Mouse (Mus musculus) heart, embryonic 13.5 days (tissue): ENCODE measurements at regions not wholly inside any gene's neighbourhood (a gene's known extent, or its start where the extent isn't known, plus 50 kb on each side); places are given as distances from the start of the nearest gene placed in this dataset.
A peak's percentile ranks its signal among the peaks of the same experiment; 100 is the strongest.

ENCODE experiments used
- ATAC-seq: fragments of 200-750 bp; cut with Nextera tagmentation; 2 replicates; pipeline ENCODE4 v1.8.0; 2017; ENCODE audit warnings: moderate TSS enrichment; ENCODE audit not compliant: insufficient number of reproducible peaks, low FRiP score, low TSS enrichment; ENCODE audit errors: extremely low read depth
- H3K27ac ChIP-seq: fragments of 300-500 bp; sonication (generic); replicated peaks from 2 replicates; pipeline ENCODE4 v1.5.1; 2015; ENCODE audit warnings: moderate library complexity, mild to moderate bottlenecking, inconsistent platforms
- H3K27me3 ChIP-seq: fragments of 300-500 bp; sonication (generic); replicated peaks from 2 replicates; pipeline ENCODE4 v1.6.1; 2015; ENCODE audit warnings: mild to moderate bottlenecking, inconsistent platforms
- H3K36me3 ChIP-seq: fragments of 300-500 bp; sonication (generic); 2 replicates; pipeline ENCODE4 v1.6.1; 2015; ENCODE audit warnings: mild to moderate bottlenecking, inconsistent platforms
- H3K4me1 ChIP-seq: fragments of 300-500 bp; sonication (generic); 2 replicates; pipeline ENCODE4 v1.6.1; 2015; ENCODE audit warnings: inconsistent platforms
- H3K4me2 ChIP-seq: fragments of 300-500 bp; sonication (generic); 2 replicates; pipeline ENCODE4 v1.6.1; 2015; ENCODE audit warnings: inconsistent platforms, mild to moderate bottlenecking, moderate library complexity
- H3K4me3 ChIP-seq: fragments of 300-500 bp; sonication (generic); 2 replicates; pipeline ENCODE4 v1.5.1; 2015; ENCODE audit warnings: moderate library complexity, mild to moderate bottlenecking, inconsistent platforms
- H3K9ac ChIP-seq: fragments of 300-500 bp; sonication (generic); 2 replicates; pipeline ENCODE4 v1.6.1; 2015; ENCODE audit warnings: inconsistent platforms, mild to moderate bottlenecking, moderate library complexity
- H3K9me3 ChIP-seq: fragments of 300-500 bp; sonication (generic); 2 replicates; pipeline ENCODE4 v1.6.1; 2016; ENCODE audit warnings: inconsistent platforms
- WGBS: fragments of 180-500 bp; shearing (Covaris S2); methylation state at CpG from one replicate; pipeline ENCODE4 v1.1.7; 2015; ENCODE audit warnings: mixed read lengths; 5-methylcytosine and 5-hydroxymethylcytosine counted together

DNA sequence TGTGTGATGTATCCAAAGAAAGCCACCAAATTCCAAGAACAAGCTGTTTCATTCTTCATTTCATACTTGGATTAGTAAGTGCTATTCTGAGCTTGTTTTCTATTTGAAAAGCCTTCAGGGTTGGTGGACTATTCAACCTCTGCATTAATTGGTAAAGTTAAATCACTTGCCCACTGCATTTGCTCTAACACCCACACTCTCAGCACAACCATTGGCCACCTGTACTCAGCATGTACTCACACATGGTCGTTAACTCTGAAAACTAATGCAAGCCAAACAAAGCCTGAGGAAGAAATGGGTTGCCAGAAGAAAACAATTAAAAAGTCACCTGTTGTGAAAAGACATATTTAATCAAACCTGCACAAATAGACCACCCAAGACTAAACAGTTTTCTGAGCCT is 267.5 kb downstream of the Trim52 start:
- Histone ChIP-seq H3K36me3 (no peaks in the 10 kb centered on the region), H3K27me3 (no peaks in the 10 kb centered on the region), H3K4me1 (no peaks in the 10 kb centered on the region), H3K9me3 (no peaks in the 10 kb centered on the region), H3K4me3 (no peak overlapping the region), H3K27ac (no peak overlapping the region), H3K9ac (no peak overlapping the region), H3K4me2 (no peak overlapping the region)
- 67% methylated on average over 1 of the region's 1 CpGs for WGBS
- ATAC-seq: no peak

DNA sequence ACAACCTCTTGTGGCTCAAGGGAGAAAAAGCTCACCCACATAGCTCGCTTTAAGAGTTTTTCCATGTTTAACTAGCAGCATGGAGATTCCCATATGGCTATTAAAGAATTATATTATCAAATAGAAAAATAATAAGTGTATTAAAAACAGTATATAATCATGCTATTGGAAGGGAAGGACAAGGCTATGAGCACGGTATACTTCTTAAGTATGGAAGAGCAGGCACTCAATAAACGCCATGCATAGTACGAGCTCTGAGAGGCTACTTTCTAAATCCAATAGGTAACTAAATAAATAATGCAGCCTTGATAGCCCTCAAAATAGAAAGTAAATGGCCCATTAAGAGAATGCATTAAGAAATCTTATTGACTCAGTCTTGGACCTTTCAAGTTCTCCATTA is 273.6 kb downstream of the Trim52 start:
- Histone ChIP-seq H3K9me3 (no peaks in the 10 kb centered on the region), H3K4me3 (no peak overlapping the region), H3K36me3 (no peaks in the 10 kb centered on the region), H3K9ac (no peak overlapping the region), H3K27ac (no peak overlapping the region), H3K4me2 (no peak overlapping the region), H3K4me1 (no peaks in the 10 kb centered on the region), H3K27me3 (no peaks in the 10 kb centered on the region)
- WGBS: 84% methylated on average over 4 of the region's 4 CpGs
- no peak for ATAC-seq

DNA sequence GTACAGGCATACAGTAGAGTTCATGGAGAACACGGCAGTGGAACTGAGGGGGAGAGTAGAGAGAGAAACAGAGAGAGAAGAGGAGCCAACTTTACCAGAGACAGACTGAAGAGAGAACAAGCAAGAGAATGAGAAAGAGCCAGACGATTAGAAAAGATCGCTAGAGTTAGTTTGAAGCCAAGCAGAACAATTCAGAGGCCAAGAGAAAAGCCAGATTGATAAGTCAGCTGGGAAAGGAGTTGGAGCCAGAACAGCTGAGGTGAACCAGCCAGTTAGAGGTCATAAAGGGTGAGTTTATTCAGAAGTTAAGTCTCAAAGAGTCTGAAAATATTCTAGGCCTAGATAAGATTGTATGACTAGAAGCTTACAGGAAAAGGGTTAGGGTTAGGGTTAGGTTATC is 281.7 kb downstream of the Trim52 start:
- Histone ChIP-seq H3K36me3 (no peaks in the 10 kb centered on the region), H3K9ac (no peak overlapping the region), H3K4me1 (0 out of 2 replicates have a peak, but pooled peaks cover 5% of the 10 kb centered on the region), H3K4me3 (no peak overlapping the region), H3K27ac (peak overlapping the region; percentile 20; the same call in 1 of the 2 replicates), H3K4me2 (no peak overlapping the region), H3K27me3 (no peaks in the 10 kb centered on the region), H3K9me3 (peaks cover 8% of the 10 kb centered on the region; the same call in 1 of the 2 replicates)
- WGBS: 51% methylated on average over 3 of the region's 3 CpGs
- no peak for ATAC-seq

DNA sequence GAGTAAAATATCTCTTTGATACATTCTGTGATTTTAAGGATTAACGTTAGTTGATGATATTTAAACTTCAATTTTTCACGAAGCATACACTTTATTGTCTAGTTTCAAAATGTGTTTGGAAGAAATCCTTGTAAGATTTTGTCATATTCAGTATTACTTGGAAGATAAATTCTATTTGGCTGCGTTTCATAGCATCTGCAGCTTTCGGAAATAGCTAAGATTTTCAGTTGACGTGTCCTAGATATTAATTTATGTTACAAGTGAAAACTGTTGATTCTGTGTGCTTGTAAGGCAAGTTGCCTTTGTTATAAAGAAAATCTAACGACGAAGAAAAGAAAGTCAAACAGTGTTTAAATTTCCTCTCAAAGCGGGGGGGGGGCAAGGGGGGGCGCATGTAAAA is 284.5 kb downstream of the Trim52 start:
- peaks cover 8% of the 10 kb centered on the region; the same call in 1 of the 2 replicates for H3K9me3 ChIP-seq
- no peak overlapping the region for H3K9ac ChIP-seq
- no peak overlapping the region for H3K4me2 ChIP-seq
- no peaks in the 10 kb centered on the region for H3K27me3 ChIP-seq
- no peak overlapping the region for H3K27ac ChIP-seq
- H3K4me3 ChIP-seq: no peak overlapping the region
- 70% methylated on average over 9 of the region's 9 CpGs for WGBS
- H3K4me1 ChIP-seq: 0 out of 2 replicates have a peak, but pooled peaks cover 5% of the 10 kb centered on the region
- ATAC-seq: no peak
- H3K36me3 ChIP-seq: no peaks in the 10 kb centered on the region

DNA sequence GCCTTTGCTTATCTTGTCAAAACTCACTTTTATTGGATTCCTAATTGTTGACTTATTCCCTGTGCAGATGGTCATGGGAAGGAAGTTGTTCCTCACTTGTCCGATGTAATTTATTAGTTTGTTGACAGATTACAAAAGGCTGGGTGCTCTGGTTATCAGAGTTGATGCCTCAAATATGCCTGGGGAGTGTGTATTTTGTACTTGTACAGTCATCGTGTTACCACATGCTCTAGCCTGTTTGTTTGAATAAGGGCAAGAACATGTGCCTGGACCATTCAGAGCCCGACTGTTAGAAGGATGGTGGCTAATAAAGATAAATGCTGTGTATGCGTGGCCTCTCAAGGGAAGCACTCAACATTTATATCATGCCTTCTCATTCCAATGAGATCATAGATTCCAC is 288.0 kb downstream of the Trim52 start:
- no peaks in the 10 kb centered on the region for H3K4me1 ChIP-seq
- H3K36me3 ChIP-seq: no peaks in the 10 kb centered on the region
- ATAC-seq: no peak
- no peaks in the 10 kb centered on the region for H3K27me3 ChIP-seq
- H3K9me3 ChIP-seq: no peaks in the 10 kb centered on the region
- no peak overlapping the region for H3K27ac ChIP-seq
- WGBS: 43% methylated on average over 4 of the region's 4 CpGs
- no peak overlapping the region for H3K4me2 ChIP-seq
- no peak overlapping the region for H3K9ac ChIP-seq
- H3K4me3 ChIP-seq: no peak overlapping the region

DNA sequence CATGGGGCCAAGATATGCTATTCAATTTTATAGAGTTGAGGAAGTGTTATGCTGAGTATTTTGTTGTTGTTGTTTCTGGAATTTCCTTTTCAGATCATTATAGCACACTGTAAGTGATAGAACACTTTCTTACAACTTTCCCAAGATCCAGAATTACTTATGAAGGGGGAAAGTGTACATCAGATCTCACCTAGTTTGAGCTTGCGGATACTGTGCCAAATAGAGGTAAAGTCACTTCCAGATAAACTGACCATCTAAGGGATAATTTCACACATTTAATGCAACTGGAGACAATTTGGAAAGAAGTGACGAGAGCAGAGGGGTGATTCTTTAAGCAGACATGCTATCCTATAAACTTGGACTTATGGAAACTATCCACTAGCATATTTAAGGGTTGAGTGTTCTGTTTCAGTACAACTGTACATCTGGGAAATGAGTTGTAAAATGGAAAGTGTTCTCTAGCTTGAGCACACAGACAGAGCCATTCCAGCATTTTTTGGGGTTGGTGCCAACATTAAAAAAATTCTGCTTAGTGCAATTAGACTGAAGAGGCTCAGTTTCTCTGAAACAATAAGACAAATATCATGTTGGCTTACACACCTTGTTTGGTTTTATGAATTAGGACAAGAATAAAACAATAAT is 307.0 kb downstream of the Trim52 start:
- Histone ChIP-seq H3K4me1 (no peaks in the 10 kb centered on the region), H3K27ac (no peak overlapping the region), H3K36me3 (no peaks in the 10 kb centered on the region), H3K9me3 (no peaks in the 10 kb centered on the region), H3K9ac (no peak overlapping the region), H3K4me2 (no peak overlapping the region), H3K27me3 (no peaks in the 10 kb centered on the region), H3K4me3 (no peak overlapping the region)
- ATAC-seq: no peak
- 68% methylated on average over 2 of the region's 2 CpGs for WGBS

DNA sequence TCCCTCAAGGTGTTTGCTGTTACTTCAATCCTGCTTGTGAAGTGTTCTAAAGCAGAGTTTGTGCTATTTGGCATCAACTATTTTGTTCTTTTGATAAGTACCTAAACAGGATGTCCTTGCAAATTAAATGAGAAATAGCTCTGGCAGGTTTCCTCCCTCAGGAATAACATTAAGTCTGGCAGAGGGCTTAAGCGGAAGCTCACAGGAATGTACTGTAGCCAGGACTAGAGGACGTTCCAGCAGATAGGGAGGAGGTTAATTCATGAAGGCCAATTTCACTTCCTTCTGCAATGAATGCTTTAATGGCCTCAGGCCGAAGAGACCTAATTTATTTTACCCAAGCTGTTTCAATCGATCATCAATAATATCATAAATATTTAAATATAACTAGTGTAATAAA is 318.7 kb downstream of the Trim52 start:
- Histone ChIP-seq H3K9me3 (no peaks in the 10 kb centered on the region), H3K4me1 (no peaks in the 10 kb centered on the region), H3K4me3 (no peak overlapping the region), H3K4me2 (no peak overlapping the region), H3K9ac (no peak overlapping the region), H3K36me3 (no peaks in the 10 kb centered on the region), H3K27me3 (no peaks in the 10 kb centered on the region), H3K27ac (no peak overlapping the region)
- no peak for ATAC-seq
- WGBS: 49% methylated on average over 4 of the region's 4 CpGs

DNA sequence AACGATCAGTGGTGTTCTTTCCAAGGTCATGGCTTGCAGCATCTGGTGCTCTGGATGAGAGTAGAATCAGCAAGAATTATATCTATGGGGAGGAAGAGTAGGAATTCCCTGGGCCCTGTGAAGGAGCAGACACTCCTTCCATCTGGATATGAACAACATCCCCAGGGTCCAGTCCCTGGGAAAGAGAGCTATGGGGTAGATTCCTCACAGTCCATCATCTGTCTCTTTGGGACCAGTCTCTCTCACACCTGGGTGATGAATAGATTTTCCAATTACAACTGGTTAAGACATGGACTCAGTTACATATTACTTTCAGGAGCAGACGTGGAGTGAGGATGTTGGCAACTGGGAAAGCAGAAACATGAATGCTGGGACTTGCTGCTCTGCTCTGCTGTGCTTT is 322.6 kb downstream of the Trim52 start:
- Histone ChIP-seq H3K27me3 (no peaks in the 10 kb centered on the region), H3K4me1 (no peaks in the 10 kb centered on the region), H3K27ac (no peak overlapping the region), H3K36me3 (no peaks in the 10 kb centered on the region), H3K9ac (no peak overlapping the region), H3K9me3 (no peaks in the 10 kb centered on the region), H3K4me3 (no peak overlapping the region), H3K4me2 (no peak overlapping the region)
- ATAC-seq: no peak
- 66% methylated on average over 2 of the region's 2 CpGs for WGBS

DNA sequence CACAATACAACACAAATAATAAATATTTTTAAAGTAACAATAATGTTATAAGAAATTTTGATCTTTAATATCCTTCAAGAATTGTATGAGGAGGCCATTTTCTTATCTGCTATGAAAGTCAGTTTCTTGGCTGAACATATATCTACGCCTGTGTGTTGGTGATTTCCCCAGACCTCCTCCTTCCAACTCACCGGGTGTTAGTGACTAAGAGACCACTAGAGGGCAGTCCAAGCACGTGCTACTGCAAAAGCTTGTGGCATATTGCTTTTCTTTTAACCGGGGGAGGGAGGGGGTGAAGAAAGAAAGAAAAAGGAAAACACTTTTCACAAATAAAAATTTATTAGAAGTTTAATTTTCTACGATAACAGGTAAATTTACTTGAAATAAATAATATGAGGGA is 333.3 kb downstream of the Trim52 start:
- Histone ChIP-seq H3K9me3 (0 out of 2 replicates have a peak, but pooled peaks cover 3% of the 10 kb centered on the region), H3K4me2 (no peak overlapping the region), H3K27ac (no peak overlapping the region), H3K9ac (no peak overlapping the region), H3K4me1 (no peaks in the 10 kb centered on the region), H3K27me3 (no peaks in the 10 kb centered on the region), H3K4me3 (no peak overlapping the region), H3K36me3 (no peaks in the 10 kb centered on the region)
- ATAC-seq: no peak
- 12% methylated on average over 5 of the region's 5 CpGs for WGBS

DNA sequence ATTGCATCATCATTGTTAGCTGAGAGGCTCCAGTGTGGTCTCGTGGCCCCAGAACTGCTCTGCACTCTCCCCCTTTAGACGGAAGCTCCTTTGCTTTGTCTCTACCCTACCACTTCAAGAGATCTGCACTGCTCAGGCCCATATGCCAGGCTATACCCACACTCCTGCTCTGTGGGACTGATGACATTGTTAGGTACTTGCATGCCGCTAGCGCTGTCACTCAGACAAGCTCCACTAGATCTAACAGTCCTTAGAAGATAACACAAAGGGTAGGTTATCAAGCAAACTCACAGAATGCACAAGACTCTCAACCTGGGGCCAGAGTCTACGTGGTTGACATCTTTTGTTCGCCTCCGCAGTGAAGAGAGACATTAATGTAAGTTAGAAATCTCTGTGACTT is 383.1 kb downstream of the Trim52 start:
- ATAC-seq: no peak
- Histone ChIP-seq H3K9ac (no peak overlapping the region), H3K4me1 (no peaks in the 10 kb centered on the region), H3K36me3 (no peaks in the 10 kb centered on the region), H3K27ac (no peak overlapping the region), H3K27me3 (no peaks in the 10 kb centered on the region), H3K9me3 (no peaks in the 10 kb centered on the region), H3K4me3 (no peak overlapping the region), H3K4me2 (no peak overlapping the region)
- 68% methylated on average over 7 of the region's 7 CpGs for WGBS

DNA sequence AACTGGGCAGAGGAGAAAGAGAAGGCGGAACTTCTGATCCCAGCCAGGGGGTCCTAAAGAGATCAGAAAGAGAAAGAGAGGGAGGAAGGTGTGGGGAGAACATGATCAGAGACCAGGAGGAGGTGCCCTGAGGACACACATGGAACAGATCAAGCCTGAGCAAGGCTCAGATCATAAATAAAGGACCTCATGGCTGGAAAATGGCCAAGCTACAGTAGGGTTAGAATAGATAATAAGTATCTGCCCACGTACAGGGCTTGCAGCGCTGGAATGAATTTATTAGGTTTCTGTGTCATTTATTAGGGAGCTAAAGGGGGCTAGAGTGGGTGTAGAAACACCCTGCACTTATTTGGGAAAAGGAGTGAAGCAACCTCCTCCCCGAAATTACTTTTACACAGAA is 385.4 kb downstream of the Trim52 start:
- H3K4me3 ChIP-seq: no peak overlapping the region
- H3K9me3 ChIP-seq: no peaks in the 10 kb centered on the region
- H3K4me1 ChIP-seq: no peaks in the 10 kb centered on the region
- no peak for ATAC-seq
- no peaks in the 10 kb centered on the region for H3K27me3 ChIP-seq
- no peak overlapping the region for H3K4me2 ChIP-seq
- 70% methylated on average over 4 of the region's 4 CpGs for WGBS
- no peaks in the 10 kb centered on the region for H3K36me3 ChIP-seq
- H3K9ac ChIP-seq: no peak overlapping the region
- H3K27ac ChIP-seq: no peak overlapping the region

DNA sequence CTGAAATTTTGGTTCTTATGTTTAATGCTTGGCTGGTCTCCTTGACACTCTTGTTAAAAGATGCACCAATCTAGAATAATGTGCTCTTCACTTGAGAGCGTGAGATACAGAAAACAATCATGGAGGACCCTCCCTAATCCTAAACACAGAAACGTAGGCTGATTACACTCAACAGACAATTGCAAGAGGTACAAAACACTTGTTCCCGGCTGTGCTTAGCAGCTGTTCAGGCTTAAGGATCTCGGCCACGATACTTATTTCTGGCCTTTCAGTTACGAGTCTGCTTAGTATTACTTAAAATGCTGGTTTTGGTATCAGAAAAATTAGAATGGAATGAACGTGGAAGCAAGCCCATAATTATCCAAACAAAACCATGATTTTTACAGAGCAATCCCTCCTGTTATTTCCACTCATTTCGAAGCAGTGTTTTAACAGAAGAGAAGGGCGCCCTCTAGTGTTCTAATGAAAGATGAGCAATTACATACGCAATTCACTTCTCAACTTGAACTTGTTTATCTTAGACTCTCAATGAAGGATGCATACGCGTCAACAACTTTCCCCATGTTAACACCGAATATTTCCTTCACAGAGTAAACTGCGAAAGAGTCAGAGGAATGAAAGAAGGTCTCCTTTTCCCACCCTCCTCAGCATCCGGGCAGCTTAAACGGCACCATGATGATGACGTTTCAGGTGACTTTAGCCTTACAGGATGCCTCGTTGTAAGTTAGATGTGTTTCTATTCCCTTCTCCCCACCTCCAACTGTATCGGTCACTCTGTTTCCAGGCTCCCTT is 394.5 kb downstream of the Trim52 start:
- no peak for ATAC-seq
- H3K27me3 ChIP-seq: no peaks in the 10 kb centered on the region
- WGBS: 37% methylated on average over 19 of the region's 19 CpGs
- no peak overlapping the region for H3K4me3 ChIP-seq
- H3K4me1 ChIP-seq: no peaks in the 10 kb centered on the region
- H3K9me3 ChIP-seq: no peaks in the 10 kb centered on the region
- no peak overlapping the region for H3K9ac ChIP-seq
- no peaks in the 10 kb centered on the region for H3K36me3 ChIP-seq
- H3K27ac ChIP-seq: no peak overlapping the region
- no peak overlapping the region; the same call in 1 of the 2 replicates for H3K4me2 ChIP-seq
